Mouse (Mus musculus): ENCODE results near the gene Cep170b. TPM values are rescaled to one million over a fixed set of nuclear protein-coding genes. Genes with fewer than 3 reads are reported as not detected.
A peak's percentile ranks its signal among the peaks of the same experiment; 100 is the strongest.

Cep170b gene
- total RNA-seq, 2 experiments from 2014 or later, result 10.2 to 11.4 TPM

DNA sequence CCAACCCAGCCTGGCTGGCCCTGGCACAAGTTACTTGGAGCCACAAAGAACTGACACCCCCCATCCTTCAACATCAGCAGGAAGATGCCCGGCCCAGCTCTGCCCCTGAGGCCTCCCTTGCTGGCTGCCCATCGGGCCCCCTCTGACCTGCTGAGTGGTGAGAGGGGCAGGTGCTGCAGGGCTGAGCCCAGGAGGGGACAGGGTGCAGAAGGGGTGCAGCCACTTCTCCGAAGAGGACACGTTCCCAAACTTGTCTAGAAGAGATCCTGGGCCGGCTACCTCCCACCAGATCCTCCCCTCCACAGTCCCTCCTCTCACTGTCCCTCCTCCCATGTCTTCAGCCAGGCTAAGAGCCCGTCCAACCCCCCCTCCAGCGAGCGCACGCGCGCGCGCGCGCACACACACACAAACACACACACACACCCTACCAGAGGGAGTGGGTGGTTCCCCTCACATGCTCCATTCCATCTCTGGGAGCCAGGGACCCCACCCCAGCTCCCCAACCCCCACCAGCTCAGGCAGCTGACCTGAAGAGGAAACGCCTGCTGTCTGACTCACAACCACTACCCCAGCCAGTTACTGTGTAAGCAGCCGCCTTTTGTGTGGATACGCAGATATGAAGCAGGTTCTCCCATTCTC, 75.3 kb downstream of the Cep170b start:
- peak in 1 of 2 experiments; percentile 42 for DNase-seq (ENCODE audit: low spot score in 2 of 2)

Small RNA genes within 50 kb of the gene (microRNA-seq; reads per million reads assigned to microRNA genes)
- gene Mir6940, result not detected

Other genes starting within 250 kb of the Cep170b start
- 1 to 10 TPM; 4.6 to 8.3 TPM for gene A530016L24Rik, start 231.0 kb upstream of the Cep170b start, total RNA-seq (2021)
- gene Tmem179, start 203.7 kb upstream of the Cep170b start, total RNA-seq (2021), result under 1 TPM; 0.15 to 0.26 TPM
- 10 to 100 TPM; 21.2 to 24.0 TPM for gene Inf2, start 131.7 kb upstream of the Cep170b start, total RNA-seq (2021)
- gene Adssl1, start 100.4 kb upstream of the Cep170b start, total RNA-seq (2021), result 100 to 1,000 TPM; 221 to 269 TPM
- 10 to 100 TPM; 42.9 to 43.8 TPM for gene Siva1, start 75.8 kb upstream of the Cep170b start, total RNA-seq (2021)
- gene Akt1, start 45.6 kb upstream of the Cep170b start, total RNA-seq (2021), result 100 to 1,000 TPM; 258 to 259 TPM
- 1 to 10 TPM; 2.2 to 3.1 TPM for gene Zbtb42, start 41.6 kb upstream of the Cep170b start, total RNA-seq (2021)
- gene Pld4, start 40.2 kb downstream of the Cep170b start, total RNA-seq (2021), result 10 to 100 TPM; 12.5 TPM
- 10 to 100 TPM; 26.7 to 32.1 TPM for gene Ahnak2, start 82.2 kb downstream of the Cep170b start, total RNA-seq (2021)
- gene Clba1, start 88.5 kb downstream of the Cep170b start, total RNA-seq (2021), result 1 to 10 TPM in 1 of 2 experiments, under 1 TPM in 1; 0.96 to 1.4 TPM
- 10 to 100 TPM; 17.1 to 20.6 TPM for gene Cdca4, start 109.0 kb downstream of the Cep170b start, total RNA-seq (2021)
- under 1 TPM; 0.10 to 0.18 TPM for gene Gpr132, start 147.8 kb downstream of the Cep170b start, total RNA-seq (2021)
- 10 to 100 TPM; 60.4 to 60.8 TPM for gene Jag2, start 209.3 kb downstream of the Cep170b start, total RNA-seq (2021)
- gene Nudt14, start 221.7 kb downstream of the Cep170b start, total RNA-seq (2021), result 10 to 100 TPM; 23.7 to 27.2 TPM

Measured in gastrocnemius, postnatal 4 days (tissue).